Mouse (Mus musculus) heart, postnatal 0 days (tissue): ENCODE data around the gene Eea1. TPM values are rescaled to one million over a fixed set of nuclear protein-coding genes. Genes with fewer than 3 reads are reported as not detected.

Experiments
- ATAC-seq: fragments of 200-750 bp; cut with Nextera tagmentation; 2 replicates; pipeline ENCODE4 v1.8.0; 2017; ENCODE audit warnings: low read depth, moderate number of reproducible peaks, moderate library complexity; ENCODE audit not compliant: insufficient read depth
- DNase-seq: peaks from one replicate; pipeline ENCODE4 v3.0.0-alpha.2; 2016; ENCODE audit warnings: low spot score
- H3K27ac ChIP-seq: fragments of 300-500 bp; sonication (generic); 2 replicates; pipeline ENCODE4 v1.5.1; 2014; ENCODE audit warnings: low read depth, mild to moderate bottlenecking
- H3K27me3 ChIP-seq: fragments of 300-500 bp; sonication (generic); 2 replicates; pipeline ENCODE4 v1.6.1; 2014; ENCODE audit warnings: low read length, mixed read lengths; ENCODE audit not compliant: control insufficient read depth, insufficient read depth
- H3K36me3 ChIP-seq: fragments of 300-500 bp; sonication (generic); replicated peaks from 2 replicates; pipeline ENCODE4 v1.6.1; 2014; ENCODE audit warnings: low read length, mixed read lengths; ENCODE audit not compliant: control insufficient read depth, insufficient read depth
- H3K4me1 ChIP-seq: fragments of 300-500 bp; sonication (generic); 2 replicates; pipeline ENCODE4 v1.6.1; 2014; ENCODE audit warnings: antibody characterized with exemption; ENCODE audit not compliant: control insufficient read depth, insufficient read depth
- H3K4me2 ChIP-seq: fragments of 300-500 bp; sonication (generic); 2 replicates; pipeline ENCODE4 v1.6.1; 2014; ENCODE audit warnings: low read depth, mild to moderate bottlenecking, low read length, moderate library complexity
- H3K4me3 ChIP-seq: fragments of 300-500 bp; sonication (generic); 2 replicates; pipeline ENCODE4 v1.5.1; 2014; ENCODE audit warnings: low read depth, low read length
- H3K9ac ChIP-seq: fragments of 300-500 bp; sonication (generic); replicated peaks from 2 replicates; pipeline ENCODE4 v1.6.1; 2014; ENCODE audit warnings: low read depth, low read length, mixed read lengths
- H3K9me3 ChIP-seq: fragments of 300-500 bp; sonication (generic); replicated peaks from 2 replicates; pipeline ENCODE4 v1.6.1; 2016; ENCODE audit warnings: low read length; ENCODE audit not compliant: control insufficient read depth
- CTCF ChIP-seq: IDR thresholded peaks from 2 replicates; pipeline ENCODE4 v1.5.1; 2016; ENCODE audit warnings: antibody characterized with exemption, control low read depth, low read depth
- EP300 ChIP-seq: IDR thresholded peaks from 2 replicates; pipeline ENCODE4 v1.6.1; 2016; ENCODE audit warnings: antibody characterized with exemption, low read depth
- WGBS: fragments of 180-500 bp; shearing (Covaris S2); extraction: QIAGEN DNeasy Blood & Tissue Kit; methylation state at CpG from one replicate; pipeline ENCODE4 v1.1.7; 2014; 5-methylcytosine and 5-hydroxymethylcytosine counted together
- polyA plus RNA-seq: library from polyadenylated mRNA; unstranded; fragments of >200 nt; fragmentation: Nextera tagmentation; extraction: Ambion mirVana; gene quantifications from 2 replicates; pipeline ENCODE4 v1.2.1, GENCODE M21; 2015
- total RNA-seq: library from RNA; depleted of rRNA; stranded (reverse); fragments of >200 nt; gene quantifications from 2 replicates; pipeline ENCODE4 v1.2.3, GENCODE M21; 2014; ENCODE audit warnings: low replicate concordance

Gene Eea1
- total and polyA plus RNA-seq, 2 experiments from 2014 or later: 10.8 to 21.3 TPM

- H3K27me3 ChIP-seq: no peaks in the 10 kb centered on the region
- peak overlapping the region; percentile 46; the same call in 1 of the 2 replicates for H3K27ac ChIP-seq
- WGBS: 7% methylated on average over 17 of the region's 17 CpGs
- no peaks in the 10 kb centered on the region for H3K9me3 ChIP-seq
- TF ChIP-seq EP300 (no peak), CTCF (no peak)
- no peaks in the 10 kb centered on the region for H3K36me3 ChIP-seq
- peak overlapping the region; percentile 49 for H3K4me3 ChIP-seq
- DNase-seq (peak; percentile 25), ATAC-seq (peak; percentile 43)
- peaks cover 5% of the 10 kb centered on the region; the same call in 1 of the 2 replicates for H3K4me1 ChIP-seq
- peak overlapping the region; percentile 23; the same call in 1 of the 2 replicates for H3K9ac ChIP-seq
- H3K4me2 ChIP-seq: peak overlapping the region; percentile 74
Observed at GRCm38 (mm10) chr10:95894036-95894855, 46.2 kb upstream of the Eea1 start.

GRCm38 (mm10) chr10:95894856-95895386, 45.5 kb upstream of the Eea1 start:
- TF ChIP-seq CTCF (peak; percentile 82), EP300 (no peak)
- H3K4me2 ChIP-seq: peak overlapping the region; percentile 74
- H3K27ac ChIP-seq: no peak overlapping the region
- H3K4me3 ChIP-seq: peak overlapping the region; percentile 49
- no peaks in the 10 kb centered on the region for H3K9me3 ChIP-seq
- ATAC-seq (peak; percentile 78), DNase-seq (peak; percentile 85)
- no peak overlapping the region for H3K9ac ChIP-seq
- WGBS: 37% methylated on average over 10 of the region's 10 CpGs
- peaks cover 5% of the 10 kb centered on the region; the same call in 1 of the 2 replicates for H3K4me1 ChIP-seq
- H3K27me3 ChIP-seq: no peaks in the 10 kb centered on the region
- H3K36me3 ChIP-seq: no peaks in the 10 kb centered on the region

GRCm38 (mm10) chr10:95898471-95899154, 41.8 kb upstream of the Eea1 start:
- Histone ChIP-seq H3K27me3 (no peaks in the 10 kb centered on the region), H3K4me1 (peaks cover 5% of the 10 kb centered on the region; the same call in 1 of the 2 replicates), H3K36me3 (no peaks in the 10 kb centered on the region), H3K9me3 (no peaks in the 10 kb centered on the region), H3K27ac (no peak overlapping the region), H3K9ac (no peak overlapping the region), H3K4me3 (no peak overlapping the region), H3K4me2 (no peak overlapping the region)
- DNase-seq (peak; percentile 58), ATAC-seq (0 out of 2 replicates have a peak, but pooled peaks have one; percentile 55)
- WGBS: 53% methylated on average over 5 of the region's 5 CpGs
- TF ChIP-seq CTCF (peak; percentile 92), EP300 (no peak)

GRCm38 (mm10) chr10:95904668-95905067, 35.8 kb upstream of the Eea1 start:
- no peak overlapping the region for H3K4me2 ChIP-seq
- H3K9me3 ChIP-seq: no peaks in the 10 kb centered on the region
- 41% methylated on average over 6 of the region's 6 CpGs for WGBS
- no peaks in the 10 kb centered on the region for H3K27me3 ChIP-seq
- TF ChIP-seq CTCF (no peak), EP300 (no peak)
- no peaks in the 10 kb centered on the region for H3K4me1 ChIP-seq
- H3K27ac ChIP-seq: no peak overlapping the region
- no peak overlapping the region for H3K9ac ChIP-seq
- H3K4me3 ChIP-seq: no peak overlapping the region
- ATAC-seq: no peak
- H3K36me3 ChIP-seq: no peaks in the 10 kb centered on the region
- no peak for DNase-seq

GRCm38 (mm10) chr10:95909246-95909909, 31.1 kb upstream of the Eea1 start:
- Histone ChIP-seq H3K9ac (no peak overlapping the region), H3K9me3 (no peaks in the 10 kb centered on the region), H3K4me2 (no peak overlapping the region), H3K4me3 (no peak overlapping the region), H3K27me3 (no peaks in the 10 kb centered on the region), H3K27ac (no peak overlapping the region), H3K4me1 (no peaks in the 10 kb centered on the region), H3K36me3 (no peaks in the 10 kb centered on the region)
- ATAC-seq (no peak), DNase-seq (no peak)
- 91% methylated on average over 4 of the region's 4 CpGs for WGBS
- TF ChIP-seq EP300 (no peak), CTCF (no peak)
